Mouse (Mus musculus) kidney, adult 11 months (tissue): ENCODE results near the gene Tshz2.

Experiments used
- DNase-seq: peaks from one replicate; pipeline ENCODE4 v3.0.0; 2022

Gene Tshz2

GRCm38 (mm10) chr2:169961463-169962230, 328.8 kb downstream of the Tshz2 start:
- no peak for DNase-seq

GRCm38 (mm10) chr2:169962231-169962600, 329.4 kb downstream of the Tshz2 start:
- DNase-seq: no peak

GRCm38 (mm10) chr2:169962776-169963175, 330.0 kb downstream of the Tshz2 start:
- DNase-seq: no peak

GRCm38 (mm10) chr2:169970481-169970880, 337.7 kb downstream of the Tshz2 start:
- DNase-seq: no peak

- no peak for DNase-seq
Observed at GRCm38 (mm10) chr2:169982925-169983324, 350.1 kb downstream of the Tshz2 start.

- no peak for DNase-seq
Observed at GRCm38 (mm10) chr2:169987186-169987585, 354.4 kb downstream of the Tshz2 start.

- DNase-seq: no peak
Observed at GRCm38 (mm10) chr2:169989186-169989585, 356.4 kb downstream of the Tshz2 start.

- DNase-seq: no peak
Observed at GRCm38 (mm10) chr2:169990991-169991390, 358.2 kb downstream of the Tshz2 start.

GRCm38 (mm10) chr2:169995987-169996386, 363.2 kb downstream of the Tshz2 start:
- DNase-seq: peak; percentile 15

- DNase-seq: peak; percentile 21
Observed at GRCm38 (mm10) chr2:169996501-169997237, 363.9 kb downstream of the Tshz2 start.

- DNase-seq: no peak
Observed at GRCm38 (mm10) chr2:169997276-169998049, 364.6 kb downstream of the Tshz2 start.

GRCm38 (mm10) chr2:169998878-169999337, 366.1 kb downstream of the Tshz2 start:
- no peak for DNase-seq

GRCm38 (mm10) chr2:170002594-170003504, 370.0 kb downstream of the Tshz2 start:
- peak; percentile 17 for DNase-seq

- DNase-seq: no peak
Observed at GRCm38 (mm10) chr2:170003666-170004065, 370.9 kb downstream of the Tshz2 start.

- no peak for DNase-seq
Observed at GRCm38 (mm10) chr2:170006829-170007228, 374.0 kb downstream of the Tshz2 start.

- peak; percentile 14 for DNase-seq
Observed at GRCm38 (mm10) chr2:170007426-170007958, 374.7 kb downstream of the Tshz2 start.

GRCm38 (mm10) chr2:170009729-170010128, 376.9 kb downstream of the Tshz2 start:
- no peak for DNase-seq

GRCm38 (mm10) chr2:170011858-170012257, 379.0 kb downstream of the Tshz2 start:
- DNase-seq: no peak

GRCm38 (mm10) chr2:170017302-170017701, 384.5 kb downstream of the Tshz2 start:
- no peak for DNase-seq

GRCm38 (mm10) chr2:170017926-170018325, 385.1 kb downstream of the Tshz2 start:
- DNase-seq: no peak

GRCm38 (mm10) chr2:170022953-170023352, 390.1 kb downstream of the Tshz2 start:
- DNase-seq: no peak

- DNase-seq: no peak
Observed at GRCm38 (mm10) chr2:170023741-170024140, 390.9 kb downstream of the Tshz2 start.
